Mouse (Mus musculus): ENCODE results near the gene Parvb. TPM values are rescaled to one million over a fixed set of nuclear protein-coding genes. Genes with fewer than 3 reads are reported as not detected.

Parvb gene
- 1.6 TPM for polyA plus RNA-seq (2017; shearing (Covaris generic))

GRCm38 (mm10) chr15:84231721-84232561 is at the start of gene Parvb:
Gene Parvb (plus strand): TSS chr15:84232043.

GRCm38 (mm10) chr15:84192058-84192791 is 39.6 kb upstream of the Parvb start, which contains the start of gene Samm50:
Gene Samm50 (plus strand): TSS chr15:84192241.

GRCm38 (mm10) chr15:84323966-84324869 is 92.4 kb downstream of the Parvb start, which contains the start of gene Parvg:
Gene Parvg (plus strand): TSS chr15:84324026.

Other genes starting within 250 kb of the Parvb start
- not detected for gene Efcab6, start 166.7 kb upstream of the Parvb start, polyA plus RNA-seq (2017; shearing (Covaris generic))
- gene Sult4a1, start 126.3 kb upstream of the Parvb start, polyA plus RNA-seq (2017; shearing (Covaris generic)) = not detected
- gene Pnpla5, start 108.9 kb upstream of the Parvb start, polyA plus RNA-seq (2017; shearing (Covaris generic)) = not detected
- gene Pnpla3, start 64.2 kb upstream of the Parvb start, polyA plus RNA-seq (2017; shearing (Covaris generic)) = not detected
- 139 TPM for gene Samm50, start 39.8 kb upstream of the Parvb start, polyA plus RNA-seq (2017; shearing (Covaris generic))
- 160 TPM for gene Parvg, start 92.0 kb downstream of the Parvb start, polyA plus RNA-seq (2017; shearing (Covaris generic))
- gene Shisal1, start 215.1 kb downstream of the Parvb start, polyA plus RNA-seq (2017; shearing (Covaris generic)) = not detected